Mouse (Mus musculus) E14TG2a.4 (cell line): Measurements from ENCODE around the gene Jarid2.
"Not testable (repeated sequence)": the region's sequence is repeated elsewhere in the genome, so short reads cannot be mapped to it uniquely, and the experiment has no call there.

Source experiments
- H3K27me3 ChIP-seq: 2 replicates; pipeline ENCODE4 v1.6.1; 2014; ENCODE audit warnings: low read length, control low read depth; ENCODE audit not compliant: insufficient read depth
- H3K36me3 ChIP-seq: 2 replicates; pipeline ENCODE4 v1.6.1; 2014; ENCODE audit warnings: low read length, control low read depth; ENCODE audit not compliant: insufficient read depth
- H3K4me1 ChIP-seq: replicated peaks from 2 replicates; pipeline ENCODE4 v1.6.1; 2014; ENCODE audit warnings: low read depth, low read length, control low read depth
- H3K4me3 ChIP-seq: replicated peaks from 2 replicates; pipeline ENCODE4 v1.5.1; 2014; ENCODE audit warnings: mild to moderate bottlenecking, low read length
- H3K9me3 ChIP-seq: 2 replicates; pipeline ENCODE4 v1.6.1; 2014; ENCODE audit warnings: low read length, control low read depth
- CTCF ChIP-seq: conservative IDR thresholded peaks from 2 replicates; pipeline ENCODE4 v1.5.1; 2014; ENCODE audit warnings: low read length
- NANOG ChIP-seq: IDR thresholded peaks from 2 replicates; pipeline ENCODE4 v1.6.1; 2014; ENCODE audit warnings: borderline replicate concordance, low read length, mixed read lengths
- POU5F1 ChIP-seq: IDR thresholded peaks from 2 replicates; pipeline ENCODE4 v1.6.1; 2014; ENCODE audit warnings: low read length, borderline replicate concordance

Jarid2 gene

DNA sequence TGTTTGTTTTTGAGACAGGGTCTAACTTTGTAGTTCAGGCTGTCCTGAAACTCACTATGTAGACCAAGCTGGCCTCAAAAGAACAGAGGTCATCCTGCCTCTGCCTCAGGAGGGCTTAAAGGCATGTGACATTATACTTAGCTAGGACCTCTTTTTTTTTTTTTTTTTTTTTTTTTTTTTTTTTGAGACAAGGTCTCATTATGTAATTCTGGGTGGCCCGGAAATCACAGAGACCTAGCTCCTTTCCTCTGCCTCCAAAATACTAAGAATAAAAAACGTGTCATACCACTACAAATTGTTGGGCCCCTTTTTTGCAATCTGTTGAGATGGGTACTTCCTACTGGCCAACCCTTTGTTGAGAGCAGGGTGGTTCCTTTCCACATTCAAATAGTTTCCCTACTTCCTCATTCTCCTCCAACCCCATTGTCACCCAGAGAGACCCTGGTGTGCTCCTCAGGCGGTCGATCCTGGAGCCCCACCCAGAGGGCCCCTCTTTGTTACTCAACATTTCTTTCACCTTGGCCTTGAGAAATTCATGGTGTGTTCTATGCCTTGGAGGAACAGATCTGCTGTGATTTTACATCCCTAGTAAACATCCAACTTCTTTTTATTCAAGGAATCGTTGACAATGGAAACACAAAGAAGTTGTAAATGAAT is 7.3 kb upstream of the Jarid2 start:
- Histone ChIP-seq H3K36me3 (no peaks in the 10 kb centered on the region), H3K9me3 (no peaks in the 10 kb centered on the region), H3K27me3 (no peaks in the 10 kb centered on the region), H3K4me3 (no peak overlapping the region), H3K4me1 (peaks cover 93% of the 10 kb centered on the region)
- TF ChIP-seq POU5F1, result peak; percentile 42; the same call in 1 of the 2 replicates
- no peak for TF ChIP-seq CTCF
- peak; percentile 94 for TF ChIP-seq NANOG

DNA sequence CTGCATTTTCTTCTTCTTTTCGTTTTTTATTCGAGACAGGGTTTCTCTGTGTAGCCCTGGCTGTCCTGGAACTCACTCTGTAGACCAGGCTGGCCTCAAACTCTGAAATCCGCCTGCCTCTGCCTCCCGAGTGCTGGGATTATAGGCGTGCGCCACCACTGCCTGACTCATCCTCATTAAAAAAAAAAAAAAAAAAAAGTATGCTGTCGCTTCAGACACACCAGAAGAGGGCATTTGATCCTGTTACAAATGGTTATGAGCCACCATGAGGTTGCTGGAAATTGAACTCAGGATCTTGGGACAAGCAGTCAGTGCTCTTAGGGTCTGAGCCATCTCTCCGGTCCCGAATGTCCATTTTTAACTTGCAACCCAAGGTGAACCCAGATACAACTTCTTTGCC is 5.8 kb upstream of the Jarid2 start:
- H3K4me3 ChIP-seq, H3K9me3 ChIP-seq, H3K27me3 ChIP-seq, H3K36me3 ChIP-seq: not testable (repeated sequence)
- peaks cover 92% of the 10 kb centered on the region for H3K4me1 ChIP-seq

DNA sequence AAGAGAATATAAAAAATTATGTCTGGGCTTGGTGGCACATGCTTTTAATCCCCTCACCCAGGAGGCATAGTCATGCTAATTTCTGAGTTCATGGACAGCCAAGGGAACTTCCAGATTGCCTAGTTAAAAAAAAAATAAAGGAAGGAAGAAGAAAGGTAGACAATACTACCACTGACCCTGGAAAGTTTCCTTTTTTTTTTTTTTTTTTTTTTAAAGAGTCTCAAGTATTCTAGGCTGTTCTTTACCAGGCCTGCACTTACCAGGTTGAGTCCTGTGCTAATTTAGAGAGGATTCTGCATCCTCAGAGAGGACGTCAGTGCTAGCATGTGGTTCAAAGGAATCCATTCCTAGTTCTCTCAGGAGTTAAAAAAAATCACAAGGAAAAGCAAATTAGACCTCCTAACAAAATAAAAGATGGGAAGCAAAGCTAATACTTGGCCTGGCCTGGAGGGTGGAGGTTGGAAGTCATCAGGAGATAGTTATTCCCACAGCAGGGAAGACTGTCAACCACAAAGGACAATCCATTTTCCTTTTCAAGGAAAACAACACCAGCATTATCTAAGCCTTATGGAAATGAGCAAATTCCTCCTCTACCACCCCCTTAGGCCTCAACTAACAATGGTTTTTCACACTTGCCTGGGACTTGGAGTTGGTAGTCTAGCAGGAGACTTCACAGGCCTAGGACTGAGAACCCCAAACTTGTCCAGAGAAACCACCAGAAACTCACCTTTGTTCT is 961 bp upstream of the Jarid2 start:
- Histone ChIP-seq H3K9me3 (no peaks in the 10 kb centered on the region), H3K36me3 (peaks cover 11% of the 10 kb centered on the region; the same call in 1 of the 2 replicates), H3K4me1 (peaks cover 60% of the 10 kb centered on the region), H3K4me3 (peak overlapping the region; percentile 95; the same call in 1 of the 2 replicates), H3K27me3 (no peaks in the 10 kb centered on the region)
- TF ChIP-seq CTCF (no peak), POU5F1 (0 out of 2 replicates have a peak, but pooled peaks have one; percentile 10), NANOG (peak; percentile 99)

DNA sequence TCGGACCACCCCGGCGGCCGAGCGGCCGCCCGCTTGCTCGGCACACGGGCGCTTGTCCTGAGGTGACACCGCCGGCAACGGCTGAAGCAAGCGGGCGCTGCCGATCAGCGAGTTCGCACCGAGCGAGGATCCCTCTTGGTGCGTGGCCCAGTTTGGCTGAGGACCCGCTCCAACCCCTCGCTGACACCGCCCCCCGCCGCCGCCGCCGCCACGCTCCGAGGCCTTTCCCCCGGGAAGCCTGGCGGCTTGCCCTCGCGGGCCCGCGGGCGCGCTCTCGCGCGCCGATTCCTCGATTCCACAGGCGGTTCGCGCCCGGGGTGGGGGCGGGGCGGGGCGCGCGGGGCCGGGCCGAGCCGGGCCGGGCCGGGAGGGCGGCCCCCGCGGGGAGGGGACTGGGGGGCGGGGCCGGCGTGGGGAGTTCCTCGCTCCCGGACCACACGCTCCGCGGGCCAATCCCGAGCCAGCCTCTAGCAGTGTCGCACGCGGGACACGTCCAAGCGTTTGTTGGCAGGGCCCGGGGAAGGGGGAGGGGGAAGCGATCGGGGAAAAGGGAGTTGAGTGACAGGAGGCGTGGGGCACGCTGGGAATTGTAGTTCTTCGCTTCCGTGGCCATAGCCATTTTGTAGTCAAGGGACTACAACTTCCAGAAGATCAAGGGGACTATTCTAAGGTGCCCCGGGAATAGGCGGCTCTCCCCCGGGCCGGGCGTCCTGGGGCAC is 1.0 kb downstream of the Jarid2 start:
- TF ChIP-seq NANOG (no peak), POU5F1 (no peak), CTCF (no peak)
- Histone ChIP-seq H3K4me3 (peak overlapping the region; percentile 95), H3K4me1 (peaks cover 52% of the 10 kb centered on the region), H3K36me3 (peaks cover 23% of the 10 kb centered on the region), H3K9me3 (no peaks in the 10 kb centered on the region), H3K27me3 (no peaks in the 10 kb centered on the region)

DNA sequence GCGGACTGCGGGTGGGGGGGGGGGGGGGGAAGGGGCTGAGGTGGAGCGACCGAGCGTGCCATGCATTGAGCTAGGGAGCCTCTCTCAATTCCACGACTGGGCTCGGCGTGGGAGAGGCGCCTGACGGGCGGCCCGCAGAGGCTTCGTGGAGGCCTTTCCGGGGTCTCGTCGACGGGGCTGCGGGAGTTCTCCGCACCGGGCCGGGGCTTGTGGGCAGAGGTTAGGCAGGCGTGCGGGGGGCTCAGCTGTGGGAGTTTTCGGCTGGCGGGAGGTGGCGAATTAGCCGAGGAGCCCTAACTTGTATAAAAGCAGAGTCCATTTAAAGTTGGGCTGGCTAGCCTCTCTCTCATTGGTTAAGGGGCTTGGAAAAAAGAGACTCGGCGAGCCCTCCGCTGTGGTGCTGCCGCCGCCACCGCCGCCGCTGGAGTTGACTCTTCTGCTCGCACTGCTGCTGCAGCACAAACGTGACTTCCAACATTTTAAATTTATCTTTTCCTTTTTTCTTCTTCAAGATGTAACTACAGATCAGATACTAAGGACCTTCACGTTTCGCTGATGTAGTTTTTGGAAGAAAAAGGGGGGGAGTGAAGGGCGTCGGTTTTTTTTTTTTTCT is 1.8 kb downstream of the Jarid2 start:
- TF ChIP-seq NANOG (no peak), POU5F1 (no peak), CTCF (no peak)
- H3K27me3 ChIP-seq, result no peaks in the 10 kb centered on the region
- peaks cover 52% of the 10 kb centered on the region for H3K4me1 ChIP-seq
- H3K4me3 ChIP-seq, result peak overlapping the region; percentile 95
- no peaks in the 10 kb centered on the region for H3K9me3 ChIP-seq
- H3K36me3 ChIP-seq, result peaks cover 30% of the 10 kb centered on the region

DNA sequence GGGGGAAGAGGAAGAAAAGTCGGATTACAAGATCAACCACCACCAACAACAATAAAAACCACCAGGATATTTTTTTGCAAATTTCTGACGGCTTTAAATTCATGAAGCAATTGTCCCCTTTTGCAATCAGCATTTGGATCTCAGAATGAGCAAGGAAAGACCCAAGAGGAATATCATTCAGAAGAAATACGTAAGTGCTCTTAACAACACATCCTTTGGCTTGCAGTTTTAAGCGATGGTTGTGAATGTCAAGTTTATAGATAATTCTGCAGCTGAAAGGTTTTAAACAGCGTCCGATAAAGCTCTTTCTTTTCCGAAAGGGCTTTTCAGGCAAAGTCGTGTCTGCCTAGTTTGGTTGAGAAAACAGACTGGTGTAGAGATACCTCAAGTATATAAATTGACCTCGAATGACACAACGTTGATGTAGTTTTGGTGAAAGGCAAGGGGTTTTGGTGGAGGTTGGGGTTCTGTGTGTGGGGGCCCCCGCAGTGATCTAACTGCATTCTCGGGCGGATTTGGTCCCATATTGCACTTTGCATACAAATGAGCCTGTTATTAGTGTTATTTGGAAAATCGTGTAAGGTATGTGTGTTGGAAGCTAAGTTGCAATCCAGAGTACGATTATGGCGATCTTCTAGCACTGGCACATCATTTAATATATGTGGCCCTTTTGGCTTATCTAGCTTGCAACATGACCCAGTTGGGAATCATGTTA is 2.6 kb downstream of the Jarid2 start:
- no peaks in the 10 kb centered on the region for H3K9me3 ChIP-seq
- no peak for TF ChIP-seq POU5F1
- no peak for TF ChIP-seq CTCF
- no peak for TF ChIP-seq NANOG
- H3K4me3 ChIP-seq, result peak overlapping the region; percentile 95
- H3K4me1 ChIP-seq, result peaks cover 56% of the 10 kb centered on the region
- no peaks in the 10 kb centered on the region for H3K27me3 ChIP-seq
- H3K36me3 ChIP-seq, result peaks cover 37% of the 10 kb centered on the region

DNA sequence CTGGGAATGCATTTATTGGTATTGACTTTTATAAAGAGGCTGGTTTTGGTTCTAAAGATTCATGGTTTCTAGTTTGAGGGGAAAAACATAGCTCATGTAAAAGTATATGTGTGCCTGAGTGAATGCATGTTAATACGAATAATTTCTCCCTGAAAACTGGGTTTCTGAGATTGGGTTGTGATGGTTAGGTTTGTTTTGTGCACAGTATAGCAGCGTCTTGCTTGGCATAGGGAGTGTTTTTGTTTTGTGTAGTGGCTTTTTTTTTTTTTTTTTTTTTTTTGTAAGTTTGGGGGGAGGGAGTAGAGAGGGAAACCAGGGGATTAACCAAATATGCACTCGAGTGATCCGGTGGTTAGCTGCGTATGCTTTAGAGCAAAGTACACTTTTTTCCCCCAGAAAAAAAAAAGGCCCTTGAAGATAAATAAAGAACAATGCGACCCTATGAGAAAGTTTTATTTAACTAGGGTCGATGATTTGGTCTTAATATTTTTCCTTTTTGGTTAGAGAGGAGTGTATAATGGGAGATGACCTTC is 3.2 kb downstream of the Jarid2 start:
- TF ChIP-seq NANOG (no peak), CTCF (no peak), POU5F1 (no peak)
- H3K36me3 ChIP-seq, result peaks cover 43% of the 10 kb centered on the region
- no peaks in the 10 kb centered on the region for H3K27me3 ChIP-seq
- peaks cover 56% of the 10 kb centered on the region for H3K4me1 ChIP-seq
- no peaks in the 10 kb centered on the region for H3K9me3 ChIP-seq
- peak overlapping the region; percentile 95 for H3K4me3 ChIP-seq

DNA sequence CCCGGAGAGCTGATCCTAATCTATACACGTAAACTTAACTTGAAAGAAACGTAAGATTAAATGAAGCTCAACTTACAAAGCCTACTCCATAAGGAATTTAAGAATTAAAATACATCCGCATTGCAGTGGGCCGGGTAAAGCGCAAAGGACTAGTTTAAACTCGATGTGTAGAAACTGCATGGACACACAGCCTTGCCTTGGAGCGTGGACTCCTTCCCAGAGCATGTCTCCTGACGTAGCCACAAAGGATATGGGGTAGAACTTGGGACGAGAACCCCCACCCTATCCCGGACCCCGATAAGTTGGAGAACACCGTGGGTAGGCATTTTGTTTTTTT is 3.7 kb downstream of the Jarid2 start:
- no peak for TF ChIP-seq CTCF
- TF ChIP-seq POU5F1, result no peak
- TF ChIP-seq NANOG, result no peak
- no peaks in the 10 kb centered on the region for H3K27me3 ChIP-seq
- H3K4me3 ChIP-seq, result peak overlapping the region; percentile 95
- no peaks in the 10 kb centered on the region for H3K9me3 ChIP-seq
- H3K36me3 ChIP-seq, result peaks cover 45% of the 10 kb centered on the region
- H3K4me1 ChIP-seq, result peaks cover 56% of the 10 kb centered on the region
